Mouse (Mus musculus) lung, embryonic 16.5 days (tissue): Measurements from ENCODE around the gene Rfx5. TPM values are rescaled to one million over a fixed set of nuclear protein-coding genes. Genes with fewer than 3 reads are reported as not detected.
"Not testable (repeated sequence)": the region's sequence is repeated elsewhere in the genome, so short reads cannot be mapped to it uniquely, and the experiment has no call there.

Experiments
- ATAC-seq: fragments of 200-750 bp; cut with Nextera tagmentation; 2 replicates; pipeline ENCODE4 v1.8.0; 2017; ENCODE audit warnings: low read depth, mild to moderate bottlenecking, moderate library complexity
- H3K27ac ChIP-seq: fragments of 300-500 bp; sonication (generic); 2 replicates; pipeline ENCODE4 v1.5.1; 2014; ENCODE audit warnings: mild to moderate bottlenecking, control low read depth, low read length
- H3K27me3 ChIP-seq: fragments of 300-500 bp; sonication (generic); 2 replicates; pipeline ENCODE4 v1.6.1; 2014; ENCODE audit warnings: low read depth, low read length, mixed read lengths; ENCODE audit not compliant: control insufficient read depth, insufficient read depth
- H3K36me3 ChIP-seq: fragments of 300-500 bp; sonication (generic); 2 replicates; pipeline ENCODE4 v1.6.1; 2014; ENCODE audit warnings: low read length; ENCODE audit not compliant: control insufficient read depth, insufficient read depth
- H3K4me1 ChIP-seq: fragments of 300-500 bp; sonication (generic); replicated peaks from 2 replicates; pipeline ENCODE4 v1.6.1; 2014; ENCODE audit warnings: low read length, mixed read lengths; ENCODE audit not compliant: control insufficient read depth, insufficient read depth
- H3K4me2 ChIP-seq: fragments of 300-500 bp; sonication (generic); 2 replicates; pipeline ENCODE4 v1.6.1; 2014; ENCODE audit warnings: low read depth, low read length, control low read depth
- H3K4me3 ChIP-seq: fragments of 300-500 bp; sonication (generic); 2 replicates; pipeline ENCODE4 v1.5.1; 2014; ENCODE audit warnings: mild to moderate bottlenecking, low read length, control low read depth
- H3K9ac ChIP-seq: fragments of 300-500 bp; sonication (generic); 2 replicates; pipeline ENCODE4 v1.6.1; 2014; ENCODE audit warnings: low read length, control low read depth
- H3K9me3 ChIP-seq: fragments of 300-500 bp; sonication (generic); 2 replicates; pipeline ENCODE4 v1.6.1; 2016; ENCODE audit warnings: low read length; ENCODE audit not compliant: control insufficient read depth
- WGBS: fragments of 180-500 bp; shearing (Covaris S2); extraction: QIAGEN DNeasy Blood & Tissue Kit; methylation state at CpG from one replicate; pipeline ENCODE4 v1.1.7; 2014; 5-methylcytosine and 5-hydroxymethylcytosine counted together
- polyA plus RNA-seq: library from polyadenylated mRNA; unstranded; fragments of >200 nt; fragmentation: Nextera tagmentation; extraction: Ambion mirVana; gene quantifications from 2 replicates; pipeline ENCODE4 v1.2.1, GENCODE M21; 2015

The Rfx5 gene
- polyA plus RNA-seq, 1 experiment from 2014 or later = 10.0 TPM

DNA sequence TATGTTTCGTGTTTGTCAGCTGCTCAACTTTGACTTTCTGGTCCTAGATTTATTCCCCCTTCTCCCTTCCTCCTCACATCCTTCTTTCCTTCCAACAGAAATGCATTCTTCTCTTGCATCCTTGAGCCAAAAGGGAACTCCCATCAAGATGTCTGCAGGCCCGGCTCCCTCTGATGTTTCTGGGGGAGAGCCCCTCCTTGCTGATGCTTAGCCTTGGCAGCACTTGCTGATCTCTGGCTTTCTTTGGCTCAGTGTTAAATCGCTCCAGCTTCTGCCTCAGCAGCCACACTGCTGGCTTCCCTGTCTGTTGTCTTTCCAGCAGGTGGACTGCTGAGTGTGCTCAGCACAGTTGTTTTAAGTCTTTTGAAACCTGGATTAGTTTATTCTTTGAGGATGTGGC is 32.8 kb upstream of the Rfx5 start:
- 46% methylated on average over 3 of the region's 3 CpGs for WGBS
- H3K9me3 ChIP-seq = no peaks in the 10 kb centered on the region

DNA sequence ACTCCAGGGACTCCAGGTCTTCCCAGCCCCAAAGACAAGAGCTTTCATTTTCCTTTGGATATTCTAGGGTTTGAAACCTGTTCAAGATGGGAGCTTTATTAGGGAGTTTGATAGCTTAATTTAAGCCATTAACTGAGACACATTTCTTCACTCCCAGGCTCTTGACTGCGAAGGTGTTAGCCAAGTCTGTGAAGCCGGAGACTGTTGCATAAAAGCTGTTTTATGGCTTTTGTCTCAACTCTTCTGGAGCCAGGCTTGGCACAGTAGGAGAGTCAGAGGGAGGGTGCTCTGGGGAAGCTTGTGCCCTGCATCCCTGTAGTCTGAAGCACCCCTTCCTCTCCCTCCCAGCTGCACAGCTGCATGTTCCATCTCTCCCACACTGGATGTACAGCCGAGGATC is 31.5 kb upstream of the Rfx5 start:
- no peak overlapping the region for H3K27ac ChIP-seq
- no peak overlapping the region for H3K9ac ChIP-seq
- no peaks in the 10 kb centered on the region for H3K36me3 ChIP-seq
- no peak overlapping the region for H3K4me3 ChIP-seq
- no peaks in the 10 kb centered on the region for H3K9me3 ChIP-seq
- H3K4me2 ChIP-seq = no peak overlapping the region
- ATAC-seq = no peak
- H3K27me3 ChIP-seq = no peaks in the 10 kb centered on the region
- H3K4me1 ChIP-seq = 0 out of 2 replicates have a peak, but pooled peaks cover 2% of the 10 kb centered on the region
- 49% methylated on average over 3 of the region's 3 CpGs for WGBS

More for the DNA sequence above, 32.8 kb upstream of the Rfx5 start:
- no peaks in the 10 kb centered on the region for H3K27me3 ChIP-seq
- no peak for ATAC-seq
- no peak overlapping the region for H3K4me3 ChIP-seq
- H3K4me2 ChIP-seq = no peak overlapping the region
- H3K27ac ChIP-seq = no peak overlapping the region
- no peak overlapping the region for H3K9ac ChIP-seq
- H3K4me1 ChIP-seq = 0 out of 2 replicates have a peak, but pooled peaks cover 5% of the 10 kb centered on the region
- no peaks in the 10 kb centered on the region for H3K36me3 ChIP-seq

GRCm38 (mm10) chr3:94924688-94925087 is 29.2 kb upstream of the Rfx5 start:
- ATAC-seq = no peak
- Histone ChIP-seq H3K27ac (no peak overlapping the region), H3K9me3 (no peaks in the 10 kb centered on the region), H3K4me2 (no peak overlapping the region), H3K9ac (no peak overlapping the region), H3K4me1 (no peaks in the 10 kb centered on the region), H3K4me3 (no peak overlapping the region), H3K27me3 (no peaks in the 10 kb centered on the region), H3K36me3 (no peaks in the 10 kb centered on the region)
- WGBS = 41% methylated on average over 8 of the region's 8 CpGs

DNA sequence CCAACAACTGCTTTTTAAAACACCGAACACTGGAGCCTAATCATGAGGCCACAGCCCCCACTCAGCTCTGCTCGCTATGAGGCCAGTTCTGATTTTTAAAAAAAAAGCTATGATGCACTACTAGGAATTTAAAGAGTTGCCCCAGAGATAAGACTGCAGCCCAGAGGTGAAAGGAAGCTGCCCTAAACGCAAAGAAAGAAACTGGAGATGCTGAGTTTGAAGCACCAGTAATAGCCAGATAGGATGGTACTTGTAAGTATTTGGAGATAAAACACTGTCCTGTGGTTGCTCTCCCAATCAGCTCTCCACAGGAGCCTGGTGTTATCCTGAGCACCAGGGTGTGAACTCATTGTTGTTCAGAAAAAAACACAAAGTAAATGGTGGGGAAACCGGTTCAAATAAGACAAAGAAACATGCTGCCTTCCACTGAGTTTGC is 27.6 kb upstream of the Rfx5 start:
- ATAC-seq, H3K4me1 ChIP-seq, H3K4me3 ChIP-seq, H3K4me2 ChIP-seq, H3K9ac ChIP-seq, H3K9me3 ChIP-seq, H3K36me3 ChIP-seq, H3K27me3 ChIP-seq: not testable (repeated sequence)
- WGBS = 24% methylated on average over 4 of the region's 4 CpGs
- peak overlapping the region; percentile 43; the same call in 1 of the 2 replicates for H3K27ac ChIP-seq

DNA sequence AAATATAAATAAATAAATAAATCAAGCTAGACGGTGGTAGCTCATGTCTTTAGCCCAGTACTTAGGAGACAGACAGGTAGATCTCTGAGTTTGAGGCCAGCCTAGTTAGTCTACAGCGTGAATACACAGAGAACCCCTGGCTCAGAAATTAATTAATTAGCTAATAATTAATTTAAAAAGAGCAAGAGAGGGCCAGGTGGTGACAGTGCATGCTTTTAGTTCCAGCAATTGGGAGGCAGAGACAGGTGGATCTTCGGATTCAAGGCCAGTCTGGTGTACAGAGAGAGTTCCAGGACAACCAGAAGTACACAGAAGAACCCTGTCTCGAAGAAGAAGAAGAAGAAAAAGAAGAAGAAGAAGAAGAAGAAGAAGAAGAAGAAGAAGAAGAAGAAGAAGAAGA is 24.9 kb upstream of the Rfx5 start:
- H3K4me3 ChIP-seq = not testable (repeated sequence)
- 91% methylated on average over 3 of the region's 4 CpGs for WGBS

DNA sequence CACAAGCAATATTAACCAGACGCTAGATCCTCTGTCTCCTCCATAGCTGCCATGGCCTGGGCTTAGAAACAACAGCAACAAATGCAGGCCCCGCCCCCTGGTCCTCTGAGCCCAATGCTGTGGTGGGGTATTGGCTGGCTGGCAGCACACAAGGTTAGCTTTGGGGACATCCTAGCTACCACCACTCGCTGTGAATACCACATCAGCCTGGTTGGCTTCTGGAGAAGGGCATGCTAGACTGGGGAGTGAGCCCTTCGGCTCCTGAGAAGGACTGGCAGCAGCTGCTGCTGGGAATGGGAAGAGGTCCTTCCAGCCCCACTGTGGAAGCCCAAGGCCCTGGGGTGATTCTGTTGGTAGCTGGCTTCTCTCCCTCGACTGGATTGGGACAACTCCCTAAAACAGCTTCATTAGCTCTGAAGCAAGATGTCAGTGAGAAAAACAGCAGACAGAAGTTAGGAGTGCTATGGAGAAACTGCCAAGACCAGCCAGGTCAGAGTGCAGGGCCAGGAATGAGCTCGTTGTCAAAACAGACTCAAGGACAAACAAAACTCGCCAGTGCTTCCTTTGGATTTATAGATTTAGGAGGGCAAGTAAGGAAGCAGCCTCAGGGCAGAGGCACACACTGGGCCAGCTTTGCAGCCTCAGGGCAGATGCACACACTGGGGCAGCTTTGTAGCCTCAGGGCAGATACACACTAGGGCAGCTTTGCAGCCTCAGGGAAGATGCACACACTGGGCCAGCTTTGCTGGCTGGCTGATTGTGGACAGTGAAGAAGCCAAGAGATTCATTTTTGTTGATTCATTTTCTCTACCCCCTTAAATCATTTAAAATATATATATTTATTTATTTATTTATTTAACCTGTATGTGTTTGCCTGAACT is 23.2 kb upstream of the Rfx5 start:
- peak overlapping the region; percentile 83 for H3K27ac ChIP-seq
- not testable (repeated sequence) for H3K9ac ChIP-seq, H3K27me3 ChIP-seq, H3K4me2 ChIP-seq, H3K4me3 ChIP-seq, H3K36me3 ChIP-seq, H3K9me3 ChIP-seq
- ATAC-seq = peak; percentile 15
- peaks cover 12% of the 10 kb centered on the region for H3K4me1 ChIP-seq
- 28% methylated on average over 7 of the region's 7 CpGs for WGBS

More for the DNA sequence above, 24.9 kb upstream of the Rfx5 start:
- not testable (repeated sequence) for H3K27me3 ChIP-seq, H3K27ac ChIP-seq, ATAC-seq, H3K9me3 ChIP-seq, H3K9ac ChIP-seq, H3K36me3 ChIP-seq, H3K4me2 ChIP-seq
- peaks cover 12% of the 10 kb centered on the region for H3K4me1 ChIP-seq

DNA sequence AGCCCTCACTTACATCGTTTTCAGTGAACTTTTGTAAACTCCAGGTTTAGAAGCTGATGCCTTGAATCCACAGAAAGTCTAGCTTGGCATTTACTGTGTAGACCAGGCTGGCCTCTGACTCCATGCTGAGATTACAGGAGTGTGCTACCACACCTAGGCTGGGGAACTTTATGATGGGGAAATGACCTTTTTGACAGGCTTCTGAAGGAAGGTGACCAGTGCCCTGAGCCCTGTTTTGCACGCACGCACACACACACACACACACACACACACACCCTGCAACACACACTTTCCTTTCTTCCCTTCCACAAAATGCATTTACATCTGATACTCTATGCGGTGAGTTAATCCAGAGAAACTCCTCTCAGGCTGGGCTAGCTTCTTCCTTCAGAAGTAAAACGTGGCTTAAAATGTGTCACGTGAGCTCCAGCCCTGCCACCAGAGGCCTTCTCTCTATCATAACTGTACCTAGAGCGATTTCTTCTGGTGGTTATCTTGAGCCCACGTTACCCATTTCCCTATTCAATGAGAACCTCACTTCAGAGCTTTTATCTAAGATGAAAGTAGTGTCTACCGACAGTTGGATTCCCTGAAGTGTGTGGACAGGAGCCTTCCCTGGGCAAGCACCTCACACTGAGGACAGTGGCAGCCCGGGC is 22.3 kb upstream of the Rfx5 start:
- not testable (repeated sequence) for H3K9me3 ChIP-seq, H3K27me3 ChIP-seq, ATAC-seq, H3K36me3 ChIP-seq, H3K4me2 ChIP-seq, H3K9ac ChIP-seq, H3K4me3 ChIP-seq
- 62% methylated on average over 10 of the region's 10 CpGs for WGBS
- peaks cover 12% of the 10 kb centered on the region for H3K4me1 ChIP-seq
- peak overlapping the region; percentile 98 for H3K27ac ChIP-seq

DNA sequence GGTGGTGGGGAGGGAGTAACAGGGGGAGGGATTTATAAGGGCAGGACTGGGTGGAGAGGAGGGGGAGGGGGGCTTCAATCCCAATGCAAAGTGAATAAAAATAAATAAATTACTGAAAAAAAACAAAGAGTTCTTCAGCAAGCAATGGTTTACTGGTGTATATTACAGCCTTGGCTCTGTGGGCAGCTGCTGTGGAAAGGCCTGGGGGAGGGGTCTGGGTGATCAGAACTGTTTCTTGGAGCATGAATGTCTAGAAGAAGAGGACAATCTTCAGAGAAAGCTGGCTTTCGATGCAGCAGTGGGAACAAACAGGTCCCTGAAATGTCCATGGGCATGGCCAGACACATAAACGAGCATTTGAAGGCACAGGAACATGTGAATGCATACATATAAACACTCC is 21.6 kb upstream of the Rfx5 start:
- H3K27me3 ChIP-seq, H3K9me3 ChIP-seq, H3K9ac ChIP-seq, H3K4me3 ChIP-seq, H3K36me3 ChIP-seq: not testable (repeated sequence)
- Histone ChIP-seq H3K4me1 (peaks cover 12% of the 10 kb centered on the region), H3K27ac (peak overlapping the region; percentile 98), H3K4me2 (peak overlapping the region; percentile 62; the same call in 1 of the 2 replicates)
- 0 out of 2 replicates have a peak, but pooled peaks have one; percentile 10 for ATAC-seq
- WGBS = 21% methylated on average over 2 of the region's 2 CpGs

DNA sequence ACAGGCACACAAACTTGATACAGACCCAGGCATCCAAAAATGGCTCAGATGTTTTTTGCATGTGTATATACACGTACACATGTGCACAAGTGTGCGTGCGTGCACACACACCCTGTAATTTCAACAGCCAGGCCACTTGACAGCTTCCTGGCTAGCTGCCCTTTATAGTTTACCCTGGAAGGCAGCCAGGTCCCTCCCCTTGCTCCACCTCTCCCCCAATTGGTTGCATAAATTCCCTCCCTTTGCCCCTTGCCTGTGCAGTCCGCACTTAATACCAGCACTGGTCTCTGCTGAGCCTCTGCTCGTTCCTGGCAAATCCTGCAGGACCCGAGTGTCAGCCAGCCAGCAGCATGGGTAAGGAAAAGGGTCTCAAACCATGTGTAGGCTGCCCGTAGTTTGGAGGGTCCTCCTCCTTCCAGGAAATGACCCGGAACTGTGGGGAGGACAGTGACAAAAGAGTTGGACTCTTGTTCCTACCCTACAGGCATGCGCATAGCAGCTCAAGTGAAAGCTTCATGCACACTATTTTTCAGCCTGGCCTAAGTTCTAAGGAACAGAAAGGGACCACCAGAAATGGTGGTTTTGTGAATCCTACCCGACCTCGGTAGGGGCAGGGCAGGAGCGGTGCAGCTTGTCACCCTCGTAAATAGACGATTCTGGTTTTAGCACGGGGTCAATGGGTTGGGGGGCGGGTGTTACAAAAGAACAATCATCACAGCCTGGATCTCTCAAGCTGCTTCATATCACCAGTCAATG is 20.9 kb upstream of the Rfx5 start, which contains the start of gene Selenbp1:
TSS of gene Selenbp1 (plus strand) at position 248 of the 756 bp plus-strand sequence.
- peaks cover 12% of the 10 kb centered on the region for H3K4me1 ChIP-seq
- peak within 1 kb of the TSS; percentile 55 for H3K4me3 ChIP-seq
- ATAC-seq = peak; percentile 87
- no peaks in the 10 kb centered on the region for H3K27me3 ChIP-seq
- no peaks in the 10 kb centered on the region for H3K36me3 ChIP-seq
- H3K9me3 ChIP-seq = no peaks in the 10 kb centered on the region
- peak within 1 kb of the TSS; percentile 72 for H3K9ac ChIP-seq
- H3K4me2 ChIP-seq = peak within 1 kb of the TSS; percentile 62
- peak within 1 kb of the TSS; percentile 98 for H3K27ac ChIP-seq
- 3% methylated on average over 16 of the region's 16 CpGs for WGBS
